Mouse (Mus musculus): ENCODE measurements at regions not wholly inside any gene's neighbourhood (a gene's known extent, or its start where the extent isn't known, plus 50 kb on each side); places are given as distances from the start of the nearest gene placed in this dataset.

DNA sequence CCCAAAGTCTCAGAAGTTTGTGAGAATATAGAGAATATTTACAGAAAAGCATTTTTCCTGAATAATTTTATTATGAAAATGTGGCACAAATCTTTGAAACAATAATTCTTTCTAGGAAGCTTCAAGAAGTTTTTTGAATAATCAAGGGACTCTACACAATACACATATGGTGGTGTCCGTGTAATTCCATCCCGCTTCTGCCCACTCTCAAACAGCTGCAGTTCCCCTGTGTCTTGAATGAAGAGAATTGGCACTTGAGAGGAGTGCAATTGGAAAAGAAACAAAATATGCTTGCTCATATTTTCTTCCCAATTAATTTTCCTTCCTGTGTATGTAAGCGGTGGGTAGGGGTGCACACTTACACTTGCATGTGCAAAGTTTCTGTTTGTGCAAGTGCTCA, 805.7 kb upstream of the Tbl1xr1 start:
- TF ChIP-seq POLR2A (IDR thresholded peaks at IDR 0.05; ENCODE audit: low read depth, low read length) = no peak
- TF ChIP-seq CTCF (IDR thresholded peaks at IDR 0.05; ENCODE audit: extremely low read depth, insufficient read length, insufficient replicate concordance, low read depth, low read length) = no peak
- Histone ChIP-seq H3K27me3 (ENCODE audit: control insufficient read depth, insufficient read depth, low read length) (no peaks in the 10 kb centered on the region), H3K4me3 (ENCODE audit: low read depth, low read length) (no peak overlapping the region), H3K27ac (ENCODE audit: insufficient read depth, low read depth, low read length) (no peak overlapping the region), H3K4me1 (ENCODE audit: control insufficient read depth, insufficient read depth, insufficient read length, low read length) (peaks cover 2% of the 10 kb centered on the region; the same call in 1 of the 2 replicates), H3K36me3 (ENCODE audit: control insufficient read depth, insufficient read depth, low read length) (no peaks in the 10 kb centered on the region)
- WGBS = 90% methylated on average over 3 of the region's 3 CpGs

DNA sequence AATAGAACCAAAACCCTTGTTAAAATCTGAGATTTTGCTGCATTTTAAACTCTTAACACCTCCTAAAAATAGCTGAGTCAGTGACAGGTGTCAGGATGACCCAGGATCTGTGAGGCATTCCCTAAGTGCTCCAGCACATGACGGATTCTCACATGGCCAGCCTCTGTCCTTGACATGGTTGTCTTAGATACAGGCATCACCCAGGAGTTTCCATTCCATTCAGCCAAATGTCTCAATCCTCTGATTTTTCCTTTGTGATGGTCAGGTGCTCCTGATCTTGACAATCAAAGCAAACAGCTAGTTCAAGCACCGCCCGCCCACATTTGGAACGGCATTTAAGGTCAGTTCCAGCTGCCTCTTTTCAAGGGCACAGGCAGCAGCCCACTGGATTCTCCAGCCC, 804.2 kb upstream of the Tbl1xr1 start:
- WGBS = 92% methylated on average over 4 of the region's 4 CpGs
- TF ChIP-seq CTCF (IDR thresholded peaks at IDR 0.05; ENCODE audit: extremely low read depth, insufficient read length, insufficient replicate concordance, low read depth, low read length) (no peak), POLR2A (IDR thresholded peaks at IDR 0.05; ENCODE audit: low read depth, low read length) (no peak)
- Histone ChIP-seq H3K27ac (ENCODE audit: insufficient read depth, low read depth, low read length) (no peak overlapping the region), H3K27me3 (ENCODE audit: control insufficient read depth, insufficient read depth, low read length) (no peaks in the 10 kb centered on the region), H3K4me3 (ENCODE audit: low read depth, low read length) (no peak overlapping the region), H3K4me1 (ENCODE audit: control insufficient read depth, insufficient read depth, insufficient read length, low read length) (peaks cover 2% of the 10 kb centered on the region; the same call in 1 of the 2 replicates), H3K36me3 (ENCODE audit: control insufficient read depth, insufficient read depth, low read length) (no peaks in the 10 kb centered on the region)

DNA sequence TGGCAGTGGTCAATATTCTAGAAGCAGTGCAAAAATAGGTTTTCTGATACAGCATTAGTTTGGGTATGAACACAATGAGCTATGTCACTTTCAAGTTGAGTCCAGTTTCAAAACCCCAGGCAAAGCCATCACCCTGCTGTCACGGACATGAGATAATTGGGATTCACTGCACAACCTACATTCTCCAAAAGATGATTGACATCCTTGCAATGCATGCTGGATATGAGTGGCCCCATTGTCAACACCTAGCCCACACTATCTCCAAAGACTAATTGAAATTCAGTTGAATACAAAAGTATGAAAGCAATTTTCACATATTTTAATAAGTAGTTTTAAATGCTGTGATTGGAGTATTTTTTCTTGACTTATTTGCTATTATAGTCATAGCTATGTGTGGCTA, 783.7 kb upstream of the Tbl1xr1 start:
- no peak for TF ChIP-seq POLR2A (IDR thresholded peaks at IDR 0.05; ENCODE audit: low read depth, low read length)
- no peak for TF ChIP-seq CTCF (IDR thresholded peaks at IDR 0.05; ENCODE audit: extremely low read depth, insufficient read length, insufficient replicate concordance, low read depth, low read length)

DNA sequence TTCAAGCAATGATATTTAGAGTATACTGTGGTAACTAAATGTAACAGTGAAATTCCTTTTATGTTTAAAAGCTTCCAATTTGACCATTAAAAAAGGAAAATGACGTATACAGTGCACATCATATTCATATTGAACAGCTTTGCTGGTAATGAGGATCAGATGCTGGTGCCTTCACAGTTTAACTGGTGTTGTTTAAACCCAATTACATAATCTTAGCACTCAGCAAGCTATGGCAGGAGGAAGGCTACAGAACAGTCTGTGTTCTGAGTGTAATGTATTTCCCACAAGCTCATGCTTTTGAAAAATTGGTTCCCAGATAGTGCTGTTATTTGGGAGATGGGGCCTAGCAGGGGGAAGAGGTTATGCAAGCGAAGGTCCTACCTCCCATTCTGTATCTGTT, 783.1 kb upstream of the Tbl1xr1 start:
- H3K4me3 ChIP-seq (ENCODE audit: low read depth, low read length) = no peak overlapping the region
- no peaks in the 10 kb centered on the region for H3K27me3 ChIP-seq (ENCODE audit: control insufficient read depth, insufficient read depth, low read length)
- no peaks in the 10 kb centered on the region for H3K36me3 ChIP-seq (ENCODE audit: control insufficient read depth, insufficient read depth, low read length)
- no peaks in the 10 kb centered on the region for H3K4me1 ChIP-seq (ENCODE audit: control insufficient read depth, insufficient read depth, insufficient read length, low read length)
- WGBS = 86% methylated on average over 2 of the region's 2 CpGs
- no peak for TF ChIP-seq CTCF (IDR thresholded peaks at IDR 0.05; ENCODE audit: extremely low read depth, insufficient read length, insufficient replicate concordance, low read depth, low read length)
- TF ChIP-seq POLR2A (IDR thresholded peaks at IDR 0.05; ENCODE audit: low read depth, low read length) = no peak
- H3K27ac ChIP-seq (ENCODE audit: insufficient read depth, low read depth, low read length) = no peak overlapping the region

More for the DNA sequence above, 783.7 kb upstream of the Tbl1xr1 start:
- no peaks in the 10 kb centered on the region for H3K36me3 ChIP-seq (ENCODE audit: control insufficient read depth, insufficient read depth, low read length)
- H3K4me1 ChIP-seq (ENCODE audit: control insufficient read depth, insufficient read depth, insufficient read length, low read length) = no peaks in the 10 kb centered on the region
- 95% methylated on average over 1 of the region's 1 CpGs for WGBS
- H3K4me3 ChIP-seq (ENCODE audit: low read depth, low read length) = no peak overlapping the region
- H3K27ac ChIP-seq (ENCODE audit: insufficient read depth, low read depth, low read length) = no peak overlapping the region
- H3K27me3 ChIP-seq (ENCODE audit: control insufficient read depth, insufficient read depth, low read length) = no peaks in the 10 kb centered on the region

DNA sequence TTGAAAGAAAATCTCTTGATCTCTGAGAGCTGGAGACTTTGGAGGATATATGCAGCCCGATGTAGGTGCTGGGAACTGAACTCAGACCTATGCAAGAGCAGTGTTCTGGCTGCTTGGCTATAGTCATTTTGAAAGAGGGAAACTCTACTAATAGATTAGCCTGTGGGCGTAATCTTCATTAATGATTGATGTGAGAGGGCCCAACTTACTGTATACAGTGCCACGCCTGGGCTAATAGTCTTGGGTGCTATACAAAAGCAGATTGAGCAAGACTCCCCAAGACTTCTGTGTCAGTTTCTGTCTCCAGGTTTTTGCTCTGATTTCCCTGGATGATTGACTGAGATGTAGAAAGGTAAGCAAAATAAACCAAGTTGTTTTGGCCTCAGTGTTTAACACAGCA, 781.7 kb upstream of the Tbl1xr1 start:
- no peak overlapping the region for H3K27ac ChIP-seq (ENCODE audit: insufficient read depth, low read depth, low read length)
- TF ChIP-seq POLR2A (IDR thresholded peaks at IDR 0.05; ENCODE audit: low read depth, low read length) (no peak), CTCF (IDR thresholded peaks at IDR 0.05; ENCODE audit: extremely low read depth, insufficient read length, insufficient replicate concordance, low read depth, low read length) (no peak)
- no peak overlapping the region for H3K4me3 ChIP-seq (ENCODE audit: low read depth, low read length)
- no peaks in the 10 kb centered on the region for H3K4me1 ChIP-seq (ENCODE audit: control insufficient read depth, insufficient read depth, insufficient read length, low read length)
- WGBS = 43% methylated on average over 3 of the region's 3 CpGs
- H3K36me3 ChIP-seq (ENCODE audit: control insufficient read depth, insufficient read depth, low read length) = no peaks in the 10 kb centered on the region
- no peaks in the 10 kb centered on the region for H3K27me3 ChIP-seq (ENCODE audit: control insufficient read depth, insufficient read depth, low read length)

DNA sequence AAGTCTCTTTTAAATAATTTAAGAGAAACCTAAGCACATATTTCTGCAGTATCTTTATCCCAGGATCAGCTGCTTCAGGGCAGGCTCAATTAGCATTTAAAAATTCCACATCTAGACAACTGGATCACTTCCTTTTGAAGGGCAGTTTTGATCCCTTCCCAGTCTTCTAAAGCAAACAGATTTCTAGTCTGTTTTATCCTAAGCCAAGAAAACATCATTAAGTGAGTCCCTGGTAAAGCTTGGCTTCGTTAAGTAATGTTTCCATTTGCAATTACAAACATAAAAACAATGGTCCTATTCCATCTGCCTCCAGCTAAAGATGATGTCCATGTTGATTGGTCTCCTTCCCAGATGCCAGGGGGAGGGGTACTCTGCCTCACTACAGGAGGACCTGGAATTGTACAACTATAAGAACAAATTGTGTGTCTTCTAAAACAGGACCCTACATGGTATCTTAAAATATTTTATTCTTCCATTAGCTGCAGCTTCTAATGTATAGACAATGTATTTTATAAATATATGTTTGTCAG, 779.8 kb upstream of the Tbl1xr1 start:
- Histone ChIP-seq H3K4me3 (ENCODE audit: low read depth, low read length) (no peak overlapping the region), H3K27me3 (ENCODE audit: control insufficient read depth, insufficient read depth, low read length) (no peaks in the 10 kb centered on the region), H3K36me3 (ENCODE audit: control insufficient read depth, insufficient read depth, low read length) (no peaks in the 10 kb centered on the region), H3K4me1 (ENCODE audit: control insufficient read depth, insufficient read depth, insufficient read length, low read length) (no peaks in the 10 kb centered on the region), H3K27ac (ENCODE audit: insufficient read depth, low read depth, low read length) (no peak overlapping the region)
- 42% methylated on average over 1 of the region's 1 CpGs for WGBS
- TF ChIP-seq POLR2A (IDR thresholded peaks at IDR 0.05; ENCODE audit: low read depth, low read length) (no peak), CTCF (IDR thresholded peaks at IDR 0.05; ENCODE audit: extremely low read depth, insufficient read length, insufficient replicate concordance, low read depth, low read length) (no peak)

DNA sequence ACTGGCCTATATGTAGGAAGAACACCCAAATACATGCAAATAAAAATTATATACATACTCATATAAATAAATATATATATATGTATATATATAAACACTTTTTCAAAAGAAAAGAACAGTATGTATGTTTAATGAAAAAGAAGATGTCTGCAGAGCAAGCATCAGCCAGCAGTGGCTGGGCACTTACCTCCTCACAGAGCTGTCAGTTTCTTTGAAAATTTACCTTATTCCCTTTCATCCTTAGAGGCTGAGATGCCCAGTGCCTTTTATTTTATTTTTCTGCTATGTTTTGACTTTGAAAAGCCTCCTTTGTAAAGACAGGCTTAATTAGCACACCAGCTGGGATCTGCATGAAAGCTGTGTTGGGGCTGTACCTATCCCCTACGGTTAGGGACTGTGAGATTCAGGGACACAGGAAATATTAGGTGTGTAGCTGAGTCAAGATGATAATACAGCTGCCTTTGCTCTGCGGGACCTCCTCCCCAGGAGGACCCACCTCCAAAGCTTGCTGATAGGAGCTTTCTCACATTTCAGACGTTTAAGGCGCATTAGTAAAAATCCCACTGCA, 751.0 kb upstream of the Tbl1xr1 start:
- no peak overlapping the region for H3K27ac ChIP-seq (ENCODE audit: insufficient read depth, low read depth, low read length)
- no peaks in the 10 kb centered on the region for H3K27me3 ChIP-seq (ENCODE audit: control insufficient read depth, insufficient read depth, low read length)
- WGBS = 73% methylated on average over 4 of the region's 4 CpGs
- no peak for TF ChIP-seq CTCF (IDR thresholded peaks at IDR 0.05; ENCODE audit: extremely low read depth, insufficient read length, insufficient replicate concordance, low read depth, low read length)
- no peak for TF ChIP-seq POLR2A (IDR thresholded peaks at IDR 0.05; ENCODE audit: low read depth, low read length)
- H3K4me1 ChIP-seq (ENCODE audit: control insufficient read depth, insufficient read depth, insufficient read length, low read length) = no peaks in the 10 kb centered on the region
- no peaks in the 10 kb centered on the region for H3K36me3 ChIP-seq (ENCODE audit: control insufficient read depth, insufficient read depth, low read length)
- H3K4me3 ChIP-seq (ENCODE audit: low read depth, low read length) = no peak overlapping the region

All from small intestine, adult 2 months (tissue).